Mouse (Mus musculus): ENCODE results near the gene Syne1.

The Syne1 gene

DNA sequence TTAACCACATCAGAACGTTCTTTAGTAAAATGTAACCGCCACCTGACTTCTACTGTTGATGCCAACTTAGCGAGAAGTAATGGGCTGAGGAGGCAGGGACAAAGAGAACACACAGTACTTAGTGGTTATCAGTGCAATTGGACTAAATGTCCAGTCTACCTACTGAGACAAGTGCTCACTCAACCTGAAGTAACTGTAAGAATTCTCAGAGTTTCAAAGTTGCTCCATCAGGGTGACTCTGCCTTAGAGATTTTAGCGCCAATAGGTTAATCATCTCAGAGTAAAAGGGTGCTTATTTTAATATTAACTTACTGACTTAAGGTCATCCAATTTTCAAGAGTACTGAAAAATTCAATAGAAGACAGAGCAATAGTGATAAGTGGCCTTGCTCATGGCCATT is 525.4 kb downstream of the Syne1 start:
- DNase-seq (ENCODE audit: extremely low read depth, insufficient read length, low spot score): no peak

DNA sequence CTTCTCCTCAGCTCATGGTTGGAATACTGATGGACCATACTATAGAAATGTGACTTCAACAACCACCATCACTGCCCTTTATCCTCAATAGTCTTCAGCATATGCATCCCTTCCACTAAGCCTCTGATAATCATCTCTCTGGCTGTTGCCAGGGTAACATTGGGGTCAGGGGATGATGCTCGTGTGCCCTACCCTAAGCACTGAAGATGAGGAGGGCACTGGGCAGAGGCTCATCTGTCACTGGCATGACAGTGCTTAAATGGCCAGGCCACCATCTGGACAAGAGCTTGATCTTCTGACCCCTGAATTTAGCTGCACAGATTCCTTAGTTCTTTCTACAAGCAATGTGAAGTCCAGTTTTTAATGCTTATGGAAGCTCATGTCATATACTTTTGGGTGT is 534.1 kb downstream of the Syne1 start:
- DNase-seq (ENCODE audit: extremely low read depth, insufficient read length, low spot score): no peak

DNA sequence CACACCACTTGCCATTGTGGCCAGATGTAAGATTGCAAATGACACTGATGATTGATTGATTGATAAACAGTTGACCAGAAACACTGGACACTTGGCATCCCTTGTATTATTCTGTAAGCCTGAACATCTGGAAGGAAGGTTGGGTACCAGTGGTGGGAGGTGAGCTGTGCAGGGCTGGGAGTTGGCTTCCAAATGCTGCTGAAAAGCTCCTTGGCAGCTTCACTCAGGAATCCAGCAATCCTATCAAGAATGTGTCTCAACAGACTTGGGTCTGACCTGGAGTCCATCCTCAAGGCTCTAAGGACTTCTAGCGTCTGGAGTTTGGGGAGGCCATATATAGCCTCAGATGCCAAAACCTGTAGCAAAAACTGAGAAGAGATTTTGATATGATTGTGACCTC is 536.3 kb downstream of the Syne1 start:
- DNase-seq (ENCODE audit: extremely low read depth, insufficient read length, low spot score): no peak

DNA sequence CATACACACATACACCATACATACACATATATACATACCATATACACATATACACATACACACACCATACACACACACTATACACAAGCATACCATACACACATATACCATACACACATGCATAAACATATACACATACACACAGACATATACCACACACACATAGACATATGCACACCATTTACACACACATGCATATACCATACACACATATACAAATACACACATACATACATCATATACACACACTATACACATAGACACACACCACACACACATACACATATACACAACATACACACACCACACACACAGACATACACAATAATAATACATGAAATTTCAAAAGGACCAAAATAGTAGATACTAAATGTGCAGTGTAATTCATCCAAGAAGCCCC is 539.3 kb downstream of the Syne1 start:
- DNase-seq (ENCODE audit: extremely low read depth, insufficient read length, low spot score): no peak

DNA sequence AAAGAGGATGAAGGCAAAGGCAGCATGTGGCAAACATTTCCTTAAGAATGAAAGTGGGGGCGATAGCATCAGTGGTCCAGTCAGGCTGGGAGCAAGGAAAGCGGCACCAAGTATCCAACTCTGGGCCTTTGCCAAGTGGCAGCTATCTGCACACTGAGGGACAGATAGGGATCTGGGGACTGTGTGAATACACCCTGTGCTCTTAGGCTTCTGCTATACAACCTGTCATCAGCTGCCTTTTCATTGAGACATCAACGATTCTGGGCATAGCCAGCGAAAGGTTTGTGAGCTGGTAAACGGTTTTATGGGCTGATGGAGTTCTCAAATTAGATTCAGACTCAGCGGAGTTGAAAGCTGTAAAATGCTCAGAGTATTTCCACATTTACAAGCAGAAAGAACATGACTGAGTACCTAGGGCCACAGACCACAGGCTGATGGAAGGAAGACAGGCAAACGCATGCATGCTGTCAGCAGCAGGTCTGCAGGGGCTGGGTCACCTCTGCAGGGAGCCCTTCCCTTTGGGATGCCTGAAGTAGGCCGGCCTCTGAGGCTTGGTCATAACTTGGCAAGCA is 542.4 kb downstream of the Syne1 start:
- DNase-seq (ENCODE audit: extremely low read depth, insufficient read length, low spot score): no peak

DNA sequence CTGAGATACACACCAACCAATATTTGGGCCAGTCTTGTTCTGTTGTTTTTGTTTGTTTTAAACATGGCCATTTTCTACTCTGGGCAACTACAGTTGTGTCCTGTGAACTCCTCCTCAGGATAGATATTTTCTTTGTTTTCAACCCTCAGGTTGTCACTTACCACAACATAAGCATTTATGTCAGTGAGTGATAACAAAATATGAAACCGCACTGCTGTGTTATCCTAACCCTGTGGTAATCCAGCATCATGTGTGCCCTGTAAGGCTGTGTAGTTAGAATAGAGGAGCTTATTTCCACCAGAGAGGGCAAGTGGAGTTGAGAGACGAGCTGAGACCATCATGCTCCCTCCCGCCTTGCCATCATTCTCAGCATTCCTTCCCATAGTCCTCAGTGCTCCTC is 554.7 kb downstream of the Syne1 start:
- no peak for DNase-seq (ENCODE audit: extremely low read depth, insufficient read length, low spot score)

DNA sequence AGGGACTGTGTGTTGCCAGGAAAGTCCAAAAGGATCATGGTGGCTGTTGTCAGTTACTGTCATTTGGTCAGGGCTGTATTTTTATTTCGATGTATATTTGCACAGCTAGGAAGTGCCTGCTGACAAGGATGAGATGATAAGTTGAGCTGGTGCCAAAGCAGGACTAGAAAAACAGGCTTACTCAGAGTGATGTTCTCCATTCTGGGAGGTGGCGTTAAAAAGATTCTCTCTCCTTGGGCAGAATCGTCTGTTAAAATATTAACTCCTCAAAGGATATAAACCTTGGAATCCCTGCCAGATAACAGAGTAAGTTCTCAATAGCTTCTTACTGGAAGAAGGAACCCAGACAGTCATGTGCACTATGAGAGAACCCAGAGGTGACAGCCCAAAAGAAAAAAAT is 557.5 kb downstream of the Syne1 start:
- no peak for DNase-seq (ENCODE audit: extremely low read depth, insufficient read length, low spot score)

DNA sequence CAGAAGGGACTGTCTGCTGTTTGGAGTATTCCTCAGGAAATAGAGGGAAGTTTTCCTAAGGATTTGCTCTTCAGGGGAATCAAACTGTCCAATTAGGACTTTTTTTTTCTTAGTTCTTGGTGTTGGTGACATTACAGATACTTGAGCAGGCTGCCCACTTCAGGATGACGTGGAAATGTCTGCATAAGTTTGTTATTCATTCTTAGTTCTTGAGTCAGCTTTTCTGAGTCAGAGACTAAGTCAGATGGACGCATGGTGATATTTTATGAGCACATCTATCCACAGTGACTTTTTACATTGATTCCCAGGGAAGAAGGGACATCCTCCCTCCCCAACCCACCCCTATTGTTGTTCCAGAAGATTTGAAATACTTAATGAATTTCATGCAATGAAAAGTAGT is 567.4 kb downstream of the Syne1 start:
- DNase-seq (ENCODE audit: extremely low read depth, insufficient read length, low spot score): peak; percentile 13

DNA sequence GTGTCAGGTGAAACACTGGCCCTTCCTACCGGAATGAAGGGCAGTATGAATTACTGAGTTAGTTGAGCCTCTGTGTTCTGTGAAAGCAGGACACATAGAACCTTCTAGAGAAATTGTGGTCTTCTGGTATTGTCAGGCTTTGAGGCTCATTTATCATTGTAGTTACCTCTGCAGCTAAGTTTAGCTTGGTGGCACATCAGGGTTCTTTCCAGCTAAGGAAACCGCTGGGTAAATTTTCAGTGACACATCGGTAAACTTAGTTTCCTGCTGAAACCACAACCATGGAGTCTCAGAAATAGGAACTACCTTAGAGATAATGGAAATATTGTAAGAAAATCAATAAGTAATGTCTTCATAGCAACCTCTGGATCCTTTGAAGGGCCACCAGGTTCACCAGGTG is 573.9 kb downstream of the Syne1 start:
- no peak for DNase-seq (ENCODE audit: extremely low read depth, insufficient read length, low spot score)

DNA sequence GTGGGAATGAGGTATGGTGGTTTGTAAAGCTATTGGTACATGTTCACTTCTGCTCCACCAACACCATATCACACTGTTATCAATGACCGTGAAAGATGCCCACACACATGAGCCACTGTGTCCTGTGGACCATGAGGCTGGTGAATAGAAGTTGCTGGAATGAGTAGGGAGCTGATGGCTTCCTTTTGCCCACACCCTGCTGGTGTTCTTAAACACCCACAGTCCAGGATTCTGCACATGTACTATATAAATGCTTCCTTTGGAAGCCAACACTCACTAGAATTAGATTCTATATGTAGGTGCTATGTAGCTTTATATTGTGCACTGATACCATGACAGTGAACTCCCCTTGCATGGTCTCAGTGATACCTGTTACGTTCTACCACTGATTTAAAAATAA is 574.7 kb downstream of the Syne1 start:
- DNase-seq (ENCODE audit: extremely low read depth, insufficient read length, low spot score): no peak

DNA sequence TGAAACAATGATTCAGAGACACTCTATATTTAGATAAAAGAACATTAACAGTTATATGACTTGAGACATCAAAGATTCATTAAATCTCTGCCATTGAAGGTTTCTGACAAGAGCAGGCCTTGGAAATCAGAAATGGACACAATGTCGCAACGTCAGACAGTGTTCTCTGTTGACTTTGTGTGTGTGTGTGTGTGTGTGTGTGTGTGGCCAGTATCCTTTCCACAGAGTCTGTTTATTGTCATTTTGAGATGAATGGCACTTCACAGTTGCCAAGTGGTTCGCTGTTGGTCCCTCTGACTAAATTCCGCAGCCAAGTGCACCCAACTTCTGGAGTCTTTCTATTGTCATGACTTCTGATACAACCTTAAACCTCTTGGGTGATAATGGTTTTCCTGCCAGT is 577.0 kb downstream of the Syne1 start:
- no peak for DNase-seq (ENCODE audit: extremely low read depth, insufficient read length, low spot score)

DNA sequence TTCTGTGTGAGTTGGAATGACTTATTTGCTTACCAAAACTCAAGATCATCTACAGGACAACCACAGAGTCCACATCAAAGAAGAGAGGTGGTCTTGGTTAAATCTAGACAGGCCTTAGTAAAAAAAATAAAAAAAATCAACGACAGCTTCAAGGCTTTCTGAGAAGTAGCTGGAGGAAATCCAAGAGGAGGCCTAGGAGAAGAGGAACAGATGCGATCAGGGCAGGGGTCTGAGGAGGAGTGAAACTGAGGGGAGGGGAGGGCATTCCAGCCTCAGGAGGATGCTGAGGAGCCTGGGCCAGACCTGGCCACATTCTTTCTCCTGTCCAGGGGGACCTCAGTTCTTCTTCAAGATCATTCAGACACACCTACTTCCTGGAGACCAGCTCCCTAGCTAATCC is 579.3 kb downstream of the Syne1 start:
- DNase-seq (ENCODE audit: extremely low read depth, insufficient read length, low spot score): no peak

DNA sequence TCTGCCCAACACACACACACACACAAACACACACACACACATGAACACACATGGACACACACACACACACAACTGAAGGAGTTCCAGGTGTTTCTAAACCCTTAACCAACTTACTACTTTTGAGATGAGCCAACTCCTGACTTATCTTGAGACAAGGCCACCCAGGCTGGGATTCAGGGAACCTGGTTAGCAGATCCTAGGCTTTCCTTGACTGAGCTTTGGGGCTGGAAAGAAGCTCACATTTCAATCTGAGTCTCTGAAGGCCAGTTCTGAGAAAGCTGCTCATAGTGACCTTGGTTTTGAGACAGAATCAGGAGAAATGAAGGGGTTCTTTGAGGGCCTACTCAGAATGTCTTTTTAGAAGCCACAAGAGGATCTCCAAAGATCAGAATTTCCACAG is 579.7 kb downstream of the Syne1 start:
- no peak for DNase-seq (ENCODE audit: extremely low read depth, insufficient read length, low spot score)

DNA sequence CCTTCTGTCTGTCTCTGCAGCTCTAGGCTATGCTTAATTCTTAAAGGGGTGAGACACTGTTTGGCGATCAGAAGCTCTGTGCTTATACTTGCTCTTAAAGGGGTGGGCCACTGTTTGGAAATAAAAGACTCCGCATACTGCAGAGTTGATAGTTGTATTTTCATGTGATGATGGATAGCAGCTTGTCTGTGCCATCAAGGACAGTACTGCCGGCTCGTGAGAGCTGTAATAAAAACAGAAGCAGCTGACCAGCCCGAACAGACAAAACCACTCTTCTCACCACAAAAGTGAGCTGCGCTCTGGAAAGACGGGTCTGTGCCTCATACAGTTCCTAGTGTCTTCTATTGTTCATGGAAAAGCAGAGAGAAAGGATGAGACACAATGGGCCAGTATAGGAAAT is 580.1 kb downstream of the Syne1 start:
- no peak for DNase-seq (ENCODE audit: extremely low read depth, insufficient read length, low spot score)
